Mouse (Mus musculus) testis, adult 2 months (tissue): ENCODE measurements around the gene Cdhr2.

Experiments used
- CTCF ChIP-seq: fragments of 200-500 bp; IDR thresholded peaks from 2 replicates; pipeline ENCODE4 v1.5.1; 2012; ENCODE audit warnings: low read depth, mild to moderate bottlenecking, inconsistent platforms, low read length, moderate library complexity; ENCODE audit not compliant: control insufficient read depth, insufficient read depth, insufficient replicate concordance
- POLR2A ChIP-seq: fragments of 200-500 bp; IDR thresholded peaks from 2 replicates; pipeline ENCODE4 v1.6.1; 2012; ENCODE audit warnings: low read depth, mild to moderate bottlenecking, inconsistent platforms, low read length, moderate library complexity; ENCODE audit not compliant: control insufficient read depth

GRCm38 (mm10) chr13:54746896-54747295, 45.6 kb downstream of the Cdhr2 start:
- TF ChIP-seq POLR2A (no peak), CTCF (no peak)
